7 mouse cellular contexts compared by ENCODE assay signal in the genomic region with DNA sequence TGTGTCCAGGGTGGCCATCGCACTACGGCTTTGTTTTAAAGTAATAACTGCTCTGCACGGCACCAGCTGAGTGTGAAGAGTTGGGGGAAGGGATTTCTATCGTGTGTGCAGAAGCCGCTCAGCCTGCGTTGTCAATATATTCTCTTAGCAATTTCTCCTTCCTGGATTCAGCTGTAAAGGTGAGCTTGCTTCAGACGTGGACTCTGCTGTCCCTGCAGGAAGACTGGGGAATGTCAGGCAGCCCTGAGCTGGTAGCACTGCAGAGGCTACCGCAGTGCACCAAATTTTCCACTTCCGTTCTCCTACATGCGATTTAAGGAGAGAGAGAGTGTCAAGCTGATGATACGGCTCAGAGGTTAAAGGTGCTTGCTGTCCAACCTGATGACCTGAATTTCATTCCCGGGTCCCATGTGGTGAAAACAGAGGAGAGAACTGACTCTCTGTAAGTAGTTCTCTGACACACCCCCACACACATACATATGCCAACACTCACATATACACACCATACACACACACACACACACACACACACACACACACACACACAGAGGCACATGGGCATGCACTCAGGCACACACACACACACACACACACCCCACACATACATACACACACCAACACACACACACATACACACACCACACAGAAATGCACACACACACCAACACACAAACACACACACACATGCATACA. TPM values are rescaled to one million over a fixed set of nuclear protein-coding genes. Genes with fewer than 3 reads are reported as not detected.
A peak's percentile ranks its signal among the peaks of the same experiment; 100 is the strongest.
DNase-seq lines count a peak whose midpoint lies in the region; ATAC-seq and TF ChIP-seq lines count a peak whose summit lies in the region.

No protein-coding gene starts in this region.

- no peaks in the 10 kb centered on the region for H3K27me3 ChIP-seq in hindbrain, embryonic 12.5 days
- no peaks in the 10 kb centered on the region for H3K27me3 ChIP-seq in stomach, postnatal 0 days (ENCODE audit: control insufficient read depth, insufficient read depth, low read length)

- H3K36me3 ChIP-seq in hindbrain, embryonic 12.5 days: no peaks in the 10 kb centered on the region
- H3K36me3 ChIP-seq in stomach, postnatal 0 days (ENCODE audit: control insufficient read depth, insufficient read depth, low read length): no peaks in the 10 kb centered on the region

- DNase-seq in thymus, postnatal 25 days: peak; percentile 8
- no peak for DNase-seq in thymus, postnatal 10 days (ENCODE audit: low spot score in 2 of 2)
- DNase-seq in cerebellum, adult 18-20 months: peak; percentile 6 to 23
- peak; percentile 26 to 40 for DNase-seq in layer of hippocampus, postnatal 10 days (ENCODE audit: low spot score in 2 of 2)
- peak; percentile 74 for DNase-seq in stomach, postnatal 0 days (ENCODE audit: low spot score)

- H3K4me2 ChIP-seq in hindbrain, embryonic 12.5 days (replicated peaks): no peak overlapping the region
- H3K4me2 ChIP-seq in stomach, postnatal 0 days (replicated peaks; ENCODE audit: low read depth): no peak overlapping the region

- H3K4me3 ChIP-seq in hindbrain, embryonic 12.5 days: no peak overlapping the region
- no peak overlapping the region for H3K4me3 ChIP-seq in stomach, postnatal 0 days (ENCODE audit: low read depth, low read length)

- no peak for TF ChIP-seq EP300 in stomach, postnatal 0 days (optimal IDR thresholded peaks at IDR 0.05)

- H3K9ac ChIP-seq in hindbrain, embryonic 12.5 days: no peak overlapping the region
- no peak overlapping the region for H3K9ac ChIP-seq in stomach, postnatal 0 days (ENCODE audit: low read length)

- H3K4me1 ChIP-seq in hindbrain, embryonic 12.5 days: no peaks in the 10 kb centered on the region
- no peaks in the 10 kb centered on the region for H3K4me1 ChIP-seq in stomach, postnatal 0 days (replicated peaks; ENCODE audit: control insufficient read depth, insufficient read depth)

- no peaks in the 10 kb centered on the region for H3K9me3 ChIP-seq in hindbrain, embryonic 12.5 days (replicated peaks)
- no peaks in the 10 kb centered on the region for H3K9me3 ChIP-seq in stomach, postnatal 0 days (ENCODE audit: control insufficient read depth, low read length)

- peak; percentile 38; the same call in 1 of the 2 replicates for ATAC-seq in hindbrain, embryonic 12.5 days (ENCODE audit: low FRiP score)
- peak; percentile 74 for ATAC-seq in megakaryocyte-erythroid progenitor cell, adult 5-6 weeks (replicated peaks; ENCODE audit: low FRiP score, low TSS enrichment, poor library complexity, severe bottlenecking)
- peak; percentile 93 for ATAC-seq in stomach, postnatal 0 days (ENCODE audit: low FRiP score, low TSS enrichment)

- no peak overlapping the region for H3K27ac ChIP-seq in hindbrain, embryonic 12.5 days
- no peak overlapping the region for H3K27ac ChIP-seq in stomach, postnatal 0 days (replicated peaks)

- WGBS in hindbrain, embryonic 12.5 days: 58% methylated on average over 12 of the region's 12 CpGs
- WGBS in stomach, postnatal 0 days: 31% methylated on average over 12 of the region's 12 CpGs

- peak; percentile 83 for TF ChIP-seq CTCF in stomach, postnatal 0 days (IDR thresholded peaks at IDR 0.05; ENCODE audit: low read depth)

RNA-seq across cellular contexts. Expression of gene Prelid3b, which starts 59.9 kb away (rescaled TPM):
- polyA plus RNA-seq in hindbrain, embryonic 12.5 days (2016; fragmentation: Nextera tagmentation; extraction: Ambion mirVana): 95.5 and 102 TPM in 2 replicates
- 10 to 100 TPM; 43.4 to 48.0 TPM for total RNA-seq in layer of hippocampus, postnatal 10 days (2021)
- 75.0 and 119 TPM in 2 replicates for total RNA-seq in megakaryocyte-erythroid progenitor cell, adult 5-6 weeks (2014; fragmentation: Nextera tagmentation)
- total RNA-seq in megakaryocyte-erythroid progenitor cell, adult 5-6 weeks (2017): 168 and 233 TPM in 2 replicates
- 131 and 132 TPM in 2 replicates for polyA plus RNA-seq in stomach, postnatal 0 days (2015; fragmentation: Nextera tagmentation; extraction: Ambion mirVana)

Comparison
In these comparisons a context has a peak if more than half of its experiments do, and no peak if none do; other contexts are left out.
1. DNase-seq: peak in thymus, postnatal 25 days (single experiment), cerebellum, adult 18-20 months (2 of 2), layer of hippocampus, postnatal 10 days (2 of 2) and stomach, postnatal 0 days (single experiment); none in thymus, postnatal 10 days (0 of 2).
2. ATAC-seq: peak in every context shown above with its lines; median percentile 93 in stomach, postnatal 0 days; 74 in megakaryocyte-erythroid progenitor cell, adult 5-6 weeks; 38 in hindbrain, embryonic 12.5 days.